Mouse (Mus musculus): ENCODE data around the gene Gm3194.
"Not testable (repeated sequence)": the region's sequence is repeated elsewhere in the genome, so short reads cannot be mapped to it uniquely, and the experiment has no call there.

Gene Gm3194

GRCm38 (mm10) chr14:5455367-5455766 is at the start of gene Gm3194:
Gene Gm3194, minus strand, starts transcription at chr14:5455467.
- DNase-seq, result not testable (repeated sequence)

- DNase-seq, result not testable (repeated sequence)
Observed at GRCm38 (mm10) chr14:5501374-5501773, 46.1 kb upstream of the Gm3194 start, which contains the start of gene Gm3488. Gene Gm3488, plus strand, starts transcription at chr14:5501674.

GRCm38 (mm10) chr14:5483907-5484306 is 28.6 kb upstream of the Gm3194 start, which contains the start of gene Gm3187:
Gene Gm3187, plus strand, starts transcription at chr14:5484207.
- not testable (repeated sequence) for DNase-seq

GRCm38 (mm10) chr14:5477730-5478129 is 22.5 kb upstream of the Gm3194 start, which contains the start of gene Gm8246:
Gene Gm8246, minus strand, starts transcription at chr14:5477830.
- not testable (repeated sequence) for DNase-seq

- DNase-seq, result not testable (repeated sequence)
Observed at GRCm38 (mm10) chr14:5460469-5460868, 5.2 kb upstream of the Gm3194 start.

GRCm38 (mm10) chr14:5388949-5389348 is 66.3 kb downstream of the Gm3194 start, which contains the start of gene Gm3500:
Gene Gm3500, minus strand, starts transcription at chr14:5389049.
- not testable (repeated sequence) for DNase-seq

All from cerebellum, adult 18-20 months (tissue).